Mouse (Mus musculus) heart, postnatal 25 days (tissue): ENCODE results near the gene F11. TPM values are rescaled to one million over a fixed set of nuclear protein-coding genes. Genes with fewer than 3 reads are reported as not detected.

Experiments
- DNase-seq: peaks from one replicate; pipeline ENCODE4 v3.0.0; 2022; ENCODE audit warnings: low spot score
- intact Hi-C: fragments of 180-260 bp; cut with DNase I; formaldehyde crosslinking; loops from one replicate; pipeline ENCODE4 v1.15.1; 2025
- total RNA-seq, 2 experiments: library from RNA; stranded (reverse); gene quantifications; 2 replicates each; pipeline ENCODE4 v1.2.3; 2021

F11 gene
- total RNA-seq, 2 experiments from 2014 or later = not detected

DNA sequence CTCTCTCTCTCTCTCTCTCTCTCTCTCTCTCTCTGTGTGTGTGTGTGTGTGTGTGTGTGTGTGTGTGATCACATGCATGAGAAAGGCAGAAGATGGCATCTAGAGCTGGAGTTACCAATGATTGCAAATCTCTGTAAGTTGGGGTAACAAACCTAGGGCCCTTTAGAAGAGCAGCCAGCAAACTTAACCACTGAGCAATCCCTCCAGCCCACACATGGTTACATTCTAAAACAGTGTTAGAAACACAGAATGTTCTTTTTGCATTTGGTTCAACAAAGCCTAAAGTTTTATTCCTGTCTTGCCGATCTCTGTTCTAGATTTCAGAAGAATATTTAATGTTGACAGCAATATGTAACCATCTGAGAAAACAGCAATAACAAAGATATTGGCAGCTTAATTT is 8.2 kb downstream of the F11 start:
- intact Hi-C loops = no loop called here
- no peak for DNase-seq

- intact Hi-C loops = no loop called here
- DNase-seq = no peak
Observed at GRCm38 (mm10) chr8:45253111-45253510, 8.7 kb downstream of the F11 start.

DNA sequence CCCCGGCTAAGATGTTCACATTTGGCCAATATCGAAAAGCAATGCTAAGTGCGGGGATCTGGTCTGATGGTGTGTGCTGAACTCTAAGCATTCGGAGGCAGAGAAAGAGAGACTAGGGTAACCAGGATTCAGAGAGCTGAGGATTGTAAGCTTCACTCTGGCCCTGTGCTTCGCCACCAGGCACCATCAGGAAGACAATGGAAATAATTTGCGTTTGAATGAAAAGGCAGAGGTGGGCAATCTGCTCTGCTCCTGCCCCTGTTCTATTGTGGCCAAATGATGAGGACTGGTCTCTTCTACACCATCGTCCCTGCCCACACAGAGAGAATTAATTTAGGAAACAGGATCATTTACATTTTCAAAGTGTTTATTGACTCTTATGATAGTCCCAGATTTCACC is 15.5 kb downstream of the F11 start:
- intact Hi-C loops = no loop called here
- no peak for DNase-seq

DNA sequence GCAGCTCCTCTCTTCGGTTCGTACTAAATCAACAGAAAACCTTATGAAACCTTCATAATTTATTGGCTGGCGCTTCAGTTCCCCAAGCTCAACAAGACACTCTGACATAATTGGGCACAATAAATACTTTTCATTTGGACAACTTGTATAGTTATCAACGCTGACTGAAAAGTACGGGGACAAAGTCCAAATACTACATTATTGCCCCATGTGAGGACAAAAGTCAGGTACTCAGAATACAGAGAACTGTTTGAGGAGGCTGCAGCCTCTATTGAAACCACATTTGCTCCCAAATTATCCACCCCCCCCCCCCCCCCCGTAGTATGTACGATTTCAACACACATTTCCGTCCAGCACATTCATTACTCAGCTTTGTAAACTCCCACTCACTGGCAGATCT is 22.5 kb downstream of the F11 start:
- intact Hi-C loops = no loop called here
- no peak for DNase-seq

DNA sequence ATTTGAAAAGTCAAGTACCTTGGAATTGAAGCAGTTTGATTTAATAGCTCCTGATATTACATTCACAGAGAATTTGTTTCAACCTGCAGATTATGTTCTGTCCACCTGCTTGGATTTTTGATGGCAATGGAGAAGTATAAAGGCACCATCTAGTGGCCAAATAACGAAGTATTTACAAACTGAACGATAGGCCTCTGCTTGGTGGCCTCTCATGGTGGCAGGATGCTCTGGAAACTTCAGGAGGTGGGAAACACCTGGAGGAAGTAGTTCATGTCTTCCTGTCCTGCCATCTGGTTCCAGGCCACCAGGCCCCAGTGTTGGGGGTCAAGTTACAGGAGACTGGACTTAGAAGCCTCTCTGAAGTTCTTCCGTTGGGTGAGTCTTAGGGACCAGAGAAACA is 23.5 kb downstream of the F11 start:
- DNase-seq = no peak
- intact Hi-C loops = no loop called here

GRCm38 (mm10) chr8:45236164-45236912 is 25.5 kb downstream of the F11 start:
- intact Hi-C loops = loop anchor here (1.0 kb wide), 1 partner anchor 168 kb away; no protein-coding TSS in a partner anchor
- no peak for DNase-seq

GRCm38 (mm10) chr8:45235228-45235627 is 26.6 kb downstream of the F11 start:
- intact Hi-C loops = no loop called here

GRCm38 (mm10) chr8:45233256-45233655 is 28.6 kb downstream of the F11 start:
- DNase-seq = no peak
- intact Hi-C loops = no loop called here

More at GRCm38 (mm10) chr8:45235228-45235627, 26.6 kb downstream of the F11 start:
- DNase-seq = no peak

GRCm38 (mm10) chr8:45202476-45202875 is 59.4 kb downstream of the F11 start:
- intact Hi-C loops = no loop called here
- no peak for DNase-seq

DNA sequence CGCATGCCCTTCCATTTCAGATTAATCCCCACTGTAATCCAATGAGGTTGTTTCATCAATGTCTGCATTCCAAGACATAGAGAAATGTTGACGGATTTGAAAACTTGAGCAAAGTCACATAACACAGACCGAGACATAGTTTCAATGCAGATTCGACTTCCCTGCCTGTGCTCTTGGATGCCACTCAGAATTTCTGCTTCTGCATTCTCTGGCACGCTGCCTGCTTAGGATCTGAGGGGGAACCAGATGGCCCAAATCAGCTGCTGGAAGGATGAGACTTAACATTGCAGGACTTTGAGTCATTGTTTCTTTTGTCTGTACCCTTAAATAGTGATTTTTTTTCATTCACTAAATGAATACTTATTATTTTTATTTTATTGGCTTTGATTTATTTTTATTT is 60.2 kb downstream of the F11 start:
- intact Hi-C loops = no loop called here
- no peak for DNase-seq

- intact Hi-C loops = no loop called here
- DNase-seq = no peak
Observed at GRCm38 (mm10) chr8:45197294-45197693, 64.5 kb downstream of the F11 start.

- DNase-seq = no peak
Observed at GRCm38 (mm10) chr8:45195954-45196526, 65.8 kb downstream of the F11 start.

More at GRCm38 (mm10) chr8:45195954-45196526, 65.8 kb downstream of the F11 start:
- intact Hi-C loops = no loop called here

Other genes starting within 250 kb of the F11 start
- gene Mtnr1a, start 192.9 kb downstream of the F11 start, total RNA-seq = not detected
- not detected for gene Klkb1, start 32.8 kb upstream of the F11 start, total RNA-seq
- not detected for gene Gm45753, start 46.4 kb upstream of the F11 start, total RNA-seq
- 1 to 10 TPM; 1.9 to 2.1 TPM for gene Cyp4v3, start 71.2 kb upstream of the F11 start, total RNA-seq
- 1 to 10 TPM; 3.2 to 4.1 TPM for gene Fam149a, start 120.3 kb upstream of the F11 start, total RNA-seq
- gene Tlr3, start 149.0 kb upstream of the F11 start, total RNA-seq = 1 to 10 TPM; 7.0 to 7.3 TPM
- gene Sorbs2, start 245.8 kb upstream of the F11 start, total RNA-seq = 100 to 1,000 TPM; 572 to 611 TPM